Mouse (Mus musculus): ENCODE measurements around the gene Npc1l1.

Npc1l1 gene

DNA sequence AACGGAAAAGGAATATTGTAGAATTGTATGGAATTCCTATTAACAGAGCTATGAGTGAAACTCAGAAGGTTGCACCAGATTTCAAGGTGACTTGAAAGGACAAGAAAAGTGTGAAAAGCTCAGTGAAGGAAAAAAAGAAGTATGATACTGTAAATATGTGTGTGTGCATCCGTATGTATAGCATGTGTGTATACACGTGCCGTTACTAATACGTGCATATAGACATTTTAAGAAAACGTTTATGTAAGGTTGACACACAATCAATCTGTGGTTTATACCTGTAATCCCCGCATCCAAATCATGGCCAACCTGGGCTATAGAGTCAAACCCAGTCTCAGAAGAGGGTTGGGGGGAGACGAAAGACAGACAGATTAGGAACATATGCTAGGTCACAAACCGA, 29.4 kb downstream of the Npc1l1 start:
- DNase-seq = no peak

DNA sequence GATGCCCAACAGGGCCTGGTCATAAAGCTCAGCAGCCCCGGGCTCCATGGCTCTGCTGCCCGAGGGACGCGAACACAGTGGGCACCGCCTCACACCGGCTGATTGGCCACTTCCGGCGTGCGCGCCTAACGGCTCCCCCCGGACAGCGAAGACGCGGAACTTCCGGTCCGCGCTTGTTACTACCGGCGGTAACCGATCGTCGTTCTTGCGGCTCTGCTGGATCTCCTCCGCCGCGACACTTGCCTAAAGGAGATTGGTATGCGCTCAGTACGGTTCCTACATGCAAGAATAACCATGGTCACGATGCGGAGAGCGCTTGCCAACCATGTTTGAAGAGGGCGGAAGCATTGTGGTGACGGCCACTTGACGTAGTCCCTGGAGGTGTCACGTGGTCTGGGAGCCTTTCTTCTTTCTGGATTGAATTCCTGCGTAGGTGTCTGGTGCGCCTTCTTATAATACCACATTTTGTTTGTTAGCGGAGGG, 29.8 kb downstream of the Npc1l1 start, which contains the start of gene Nudcd3:
TSS of gene Nudcd3 (minus strand) at position 329 of the 483 bp plus-strand sequence.
- DNase-seq = peak; percentile 87 to 90

DNA sequence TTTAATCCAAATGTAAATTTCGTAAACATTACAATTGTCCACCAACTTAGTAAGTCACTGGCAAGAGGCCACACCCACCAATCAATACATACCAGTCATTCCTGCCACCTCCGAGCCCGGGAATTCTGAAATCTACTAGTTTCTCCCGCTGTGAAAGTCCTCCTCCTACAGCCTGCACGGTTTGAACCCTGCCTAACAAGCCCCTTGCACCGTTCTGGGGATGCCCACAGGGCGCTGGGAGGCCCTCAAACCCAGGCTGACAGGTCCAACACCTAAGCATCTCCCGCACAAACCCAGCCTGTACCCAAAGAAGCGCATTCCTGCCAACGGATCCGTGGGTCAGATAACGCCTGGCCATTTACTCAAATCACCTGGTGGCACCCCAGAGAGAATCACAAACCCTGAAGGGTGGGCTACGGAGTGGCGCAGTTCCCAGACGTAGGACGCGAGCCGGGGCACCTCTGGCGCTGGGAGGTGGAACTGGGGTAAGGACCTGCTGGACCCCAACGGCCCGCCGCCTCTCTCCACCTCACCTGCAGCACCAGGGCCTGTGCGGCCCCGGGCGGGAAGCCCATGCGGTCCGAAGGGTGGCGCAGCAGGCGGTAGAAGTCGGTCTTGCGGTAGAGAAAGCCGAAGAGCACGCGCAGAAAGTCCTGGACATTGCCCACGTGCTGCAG, 30.4 kb downstream of the Npc1l1 start, which contains the start of gene A730071L15Rik:
TSS of gene A730071L15Rik (plus strand) at position 620 of the 677 bp plus-strand sequence.
- peak; percentile 9 to 14 for DNase-seq

DNA sequence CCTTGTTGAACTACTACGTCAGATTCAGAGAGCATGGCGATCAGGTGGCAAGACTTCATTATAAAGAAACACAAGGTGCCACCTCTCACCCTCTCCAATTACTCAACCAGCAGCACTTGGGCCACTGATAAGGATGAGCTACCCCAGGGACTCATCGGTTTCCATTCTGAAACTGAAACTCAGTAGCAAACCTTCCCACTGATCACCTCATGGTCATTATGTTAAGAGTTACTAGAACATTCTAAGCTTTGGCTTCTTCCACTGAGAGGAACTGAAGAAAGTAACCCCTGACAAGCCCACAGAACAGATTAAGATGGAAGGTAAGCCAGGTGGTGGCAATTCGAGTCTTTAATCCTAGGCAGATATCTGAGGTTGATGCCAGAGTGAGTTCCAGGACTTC, 31.5 kb downstream of the Npc1l1 start:
- DNase-seq = no peak

DNA sequence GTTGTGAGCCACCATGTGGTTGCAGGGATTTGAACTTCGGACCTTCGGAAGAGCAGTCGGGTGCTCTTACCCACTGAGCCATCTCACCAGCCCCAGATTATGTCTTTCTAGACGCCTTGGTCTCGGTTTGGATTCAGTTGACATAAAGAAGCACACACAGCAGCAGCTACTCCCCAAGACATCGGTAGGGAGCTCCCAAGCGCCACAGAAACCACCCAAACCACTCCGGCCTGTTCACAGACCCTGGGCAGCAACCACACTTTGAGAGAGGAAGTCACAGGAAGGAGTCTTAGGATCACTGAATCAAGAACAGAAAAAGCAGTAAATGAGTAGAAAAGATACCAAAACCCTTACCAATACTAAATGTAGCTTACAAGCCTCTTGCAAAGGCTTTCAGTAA, 33.2 kb downstream of the Npc1l1 start:
- DNase-seq = no peak

DNA sequence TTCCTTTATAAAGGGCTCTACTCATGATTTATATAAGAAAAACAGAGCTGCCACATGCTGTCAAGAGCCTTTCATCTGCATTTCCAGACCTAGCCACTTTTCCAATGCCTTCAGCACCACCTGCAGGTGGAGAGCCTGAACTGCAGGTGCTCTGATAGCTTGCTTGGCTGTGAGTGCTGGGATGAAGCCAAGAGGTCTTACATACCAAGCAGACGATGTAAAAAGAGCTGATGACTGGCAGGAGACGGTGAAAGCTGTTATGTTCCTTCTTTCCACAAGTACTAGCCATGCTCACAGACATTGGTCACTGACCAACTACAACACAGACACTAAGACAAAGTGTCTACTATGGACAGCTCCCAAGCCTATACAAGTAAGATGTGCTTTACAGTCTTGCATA, 42.1 kb downstream of the Npc1l1 start:
- DNase-seq = peak; percentile 95 to 98

DNA sequence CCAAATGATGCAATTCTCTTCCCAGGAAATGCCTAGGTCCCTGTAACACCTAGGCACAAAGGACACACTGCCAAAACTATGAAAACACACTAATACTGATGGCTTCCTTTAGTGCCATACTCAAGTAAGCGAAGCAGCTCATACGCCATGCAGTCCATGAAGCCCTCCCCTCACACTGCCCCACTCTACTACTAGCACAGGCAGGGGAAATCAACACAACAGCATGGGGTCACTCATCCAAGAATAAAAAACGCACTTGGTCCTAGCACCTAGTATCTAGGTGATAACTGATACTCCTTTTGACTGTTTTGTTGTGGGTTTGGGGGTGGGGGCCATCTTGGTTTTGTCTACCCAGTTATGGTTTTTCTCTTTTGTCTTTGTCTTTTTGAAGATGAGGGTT, 42.5 kb downstream of the Npc1l1 start:
- DNase-seq = no peak

DNA sequence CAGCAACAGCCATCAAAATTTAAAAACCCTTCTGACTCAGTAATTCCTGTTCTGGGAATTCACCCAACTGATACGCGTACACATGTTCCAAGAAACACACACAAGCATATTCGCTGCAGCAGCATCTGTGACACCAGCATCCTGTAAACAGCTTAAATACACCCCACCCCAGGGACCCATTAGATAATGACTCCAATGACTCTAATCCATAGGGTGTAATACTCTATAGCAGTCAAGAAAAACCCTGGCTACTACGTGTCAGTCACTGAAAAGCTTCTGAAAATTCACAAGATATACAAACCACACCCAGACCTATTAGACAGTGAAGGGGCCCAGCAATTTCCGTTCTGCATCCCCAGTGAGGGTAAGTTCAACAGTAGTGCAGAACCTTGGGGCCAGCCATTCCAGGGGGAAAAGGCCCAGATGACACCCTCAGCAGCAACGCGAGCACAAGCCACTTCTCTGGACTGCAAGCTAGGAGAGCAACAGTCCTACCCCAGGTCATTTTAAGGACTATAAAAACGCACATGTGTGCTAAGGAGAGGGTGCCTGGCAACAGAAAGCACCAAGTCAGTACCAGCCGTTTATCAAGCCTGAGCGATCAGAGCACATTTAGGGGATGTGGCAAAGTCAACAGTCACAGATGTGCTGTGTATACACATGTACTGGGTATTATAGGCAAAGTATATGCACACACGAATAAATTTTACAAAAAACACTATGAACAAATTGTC, 45.6 kb downstream of the Npc1l1 start:
- DNase-seq = no peak

DNA sequence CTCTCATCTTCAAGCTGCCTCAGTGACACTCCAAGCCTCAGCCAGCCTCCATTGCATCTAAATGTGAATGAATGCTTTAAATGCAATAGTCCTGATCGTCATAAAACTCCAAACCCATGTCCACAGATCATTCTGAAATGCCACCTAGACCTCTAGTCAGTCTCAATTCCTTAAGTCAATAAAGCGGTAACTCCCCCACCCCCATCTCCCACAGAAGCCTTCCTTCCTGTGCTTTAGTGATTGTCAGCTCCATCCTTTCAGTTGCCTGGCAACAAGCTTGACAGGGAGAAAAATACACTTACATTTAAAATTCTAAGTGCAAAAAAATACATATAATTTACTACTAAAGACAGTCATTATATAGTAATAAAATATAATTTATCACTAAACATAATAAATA, 46.7 kb downstream of the Npc1l1 start:
- DNase-seq = no peak

DNA sequence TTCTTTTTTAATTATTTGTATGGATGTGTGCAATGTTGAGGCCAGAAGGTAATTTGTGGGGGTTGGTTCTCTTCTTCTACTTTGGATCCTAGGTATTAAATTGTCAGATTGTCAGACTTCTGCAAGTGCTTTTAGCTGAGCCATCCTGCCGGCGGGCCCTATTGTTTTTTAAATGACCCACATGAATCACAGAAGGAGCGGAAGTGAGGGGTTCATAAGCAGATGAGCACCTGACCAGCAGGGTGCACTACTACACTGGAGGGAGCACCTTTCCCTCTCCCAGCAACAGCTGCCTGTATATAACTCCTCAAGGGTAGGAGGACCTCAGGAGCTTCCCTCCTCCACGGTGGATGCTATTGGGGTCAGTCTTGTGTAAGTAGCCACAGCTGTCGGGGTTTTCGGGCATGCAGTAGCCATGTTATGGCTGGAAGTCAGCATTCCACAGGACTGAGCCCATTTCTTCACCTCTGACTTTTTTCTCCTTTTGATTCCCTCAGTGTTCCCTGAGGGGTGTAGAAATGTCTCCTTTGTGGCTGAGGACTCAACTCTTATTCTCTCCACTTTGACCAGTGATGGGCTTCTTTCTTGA, 49.0 kb downstream of the Npc1l1 start:
- DNase-seq = no peak

DNA sequence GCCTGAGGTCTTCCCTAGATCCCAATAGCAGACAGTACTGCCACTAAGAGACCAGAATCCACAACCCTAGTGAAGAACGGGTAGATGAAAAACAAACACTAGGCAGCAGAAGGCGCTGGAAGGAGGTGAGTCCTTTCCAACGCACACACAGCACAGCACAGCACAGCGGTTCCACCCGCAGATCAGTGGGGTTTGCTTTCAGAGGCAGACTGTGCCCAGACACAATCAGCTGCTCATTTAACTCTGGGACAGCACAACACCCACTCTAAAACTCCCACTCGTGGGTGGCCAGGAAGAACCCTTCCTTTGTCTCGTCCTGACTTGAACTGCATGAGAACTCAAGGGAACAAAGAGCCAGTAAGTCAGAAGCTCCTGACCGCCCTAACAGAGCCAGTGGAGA, 50.7 kb downstream of the Npc1l1 start:
- DNase-seq = no peak

DNA sequence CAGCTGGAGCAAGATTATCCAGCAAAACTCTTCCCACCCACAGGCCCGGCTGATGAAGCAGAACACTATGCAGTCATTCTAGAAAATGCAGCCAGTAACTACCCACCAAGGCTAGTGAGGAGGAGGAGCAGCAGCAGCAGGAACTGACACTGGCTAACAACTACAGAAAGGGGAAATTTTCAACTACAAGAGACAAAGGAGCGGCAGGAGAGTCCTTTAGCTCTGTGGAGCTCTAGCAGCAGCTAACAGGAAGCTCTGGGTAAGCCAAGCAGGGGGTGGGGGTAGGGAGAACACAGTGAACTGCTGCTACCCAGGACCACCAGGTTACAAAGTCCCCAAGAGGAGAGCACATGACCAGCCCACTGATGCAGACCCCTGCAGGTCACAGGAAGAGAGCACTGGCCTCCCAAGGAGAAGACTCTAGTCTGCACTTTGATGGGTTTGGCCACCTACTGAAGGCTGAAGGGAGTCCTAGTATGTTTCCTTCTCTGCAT, 51.2 kb downstream of the Npc1l1 start:
- DNase-seq = no peak

DNA sequence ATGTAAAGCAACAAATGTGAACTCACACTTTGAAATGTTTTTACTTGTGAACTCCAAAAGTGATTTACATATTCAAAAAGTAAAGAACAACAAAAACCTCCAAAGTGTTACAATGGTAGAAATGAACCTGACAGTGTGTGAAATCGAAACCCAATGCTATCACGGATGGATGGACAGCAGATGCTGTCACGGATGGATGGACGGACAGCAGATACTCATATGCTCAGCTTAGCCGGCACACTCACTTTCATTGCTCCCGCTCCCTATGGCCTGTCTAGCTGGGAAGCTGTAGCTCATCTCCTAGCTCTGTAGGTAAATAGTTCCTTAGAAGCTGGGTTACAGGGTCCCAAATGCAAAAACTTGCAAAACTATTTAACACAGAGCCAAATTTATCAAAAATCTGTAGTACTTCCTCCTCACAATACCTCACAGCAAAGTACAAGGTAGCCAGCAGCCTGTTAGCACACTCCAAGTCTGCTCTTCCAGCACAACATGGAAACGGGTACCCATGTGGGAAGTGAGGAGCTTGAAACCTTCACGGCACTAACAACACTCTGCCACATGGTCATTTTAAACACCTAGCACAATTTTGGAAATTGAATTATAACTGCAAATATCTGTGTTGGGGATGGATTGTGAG, 52.0 kb downstream of the Npc1l1 start:
- no peak for DNase-seq

DNA sequence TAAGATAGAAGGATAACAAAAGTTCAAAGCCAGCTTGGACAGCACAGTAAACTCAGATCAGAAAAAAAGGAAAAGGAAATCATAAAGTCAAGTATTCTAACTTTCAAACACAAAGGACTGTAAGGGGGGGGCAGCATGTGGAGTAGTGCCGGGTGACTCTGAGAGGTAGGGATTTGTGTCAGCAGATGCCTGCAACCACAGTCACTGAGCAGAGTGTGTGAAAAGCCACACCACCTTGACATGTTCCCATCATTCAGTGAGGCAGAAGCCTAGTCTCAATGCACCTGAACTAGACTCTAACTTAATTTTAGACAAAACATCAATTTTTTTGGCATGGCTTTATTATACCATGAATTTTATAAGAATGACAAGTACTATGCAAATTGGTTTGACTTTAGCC, 54.4 kb downstream of the Npc1l1 start:
- DNase-seq = no peak

DNA sequence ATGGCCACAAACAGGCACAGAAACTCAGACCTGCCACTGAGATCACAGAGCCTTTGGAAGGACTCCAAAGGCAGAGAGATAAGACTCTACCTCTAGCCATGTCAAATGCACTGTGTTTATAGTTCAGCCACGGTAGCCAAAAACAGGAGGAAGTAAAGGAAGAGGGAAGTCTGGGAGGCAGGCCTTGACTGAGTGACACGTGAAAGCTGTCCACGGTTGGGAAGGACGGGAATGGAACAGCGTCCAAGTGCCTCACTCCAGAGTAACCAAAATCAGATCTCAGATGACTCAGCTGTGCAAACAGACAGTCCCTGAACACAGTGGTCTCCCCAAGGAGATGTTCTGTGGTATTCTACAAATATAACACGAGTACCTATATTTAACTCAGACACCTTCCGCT, 55.2 kb downstream of the Npc1l1 start:
- DNase-seq = no peak

DNA sequence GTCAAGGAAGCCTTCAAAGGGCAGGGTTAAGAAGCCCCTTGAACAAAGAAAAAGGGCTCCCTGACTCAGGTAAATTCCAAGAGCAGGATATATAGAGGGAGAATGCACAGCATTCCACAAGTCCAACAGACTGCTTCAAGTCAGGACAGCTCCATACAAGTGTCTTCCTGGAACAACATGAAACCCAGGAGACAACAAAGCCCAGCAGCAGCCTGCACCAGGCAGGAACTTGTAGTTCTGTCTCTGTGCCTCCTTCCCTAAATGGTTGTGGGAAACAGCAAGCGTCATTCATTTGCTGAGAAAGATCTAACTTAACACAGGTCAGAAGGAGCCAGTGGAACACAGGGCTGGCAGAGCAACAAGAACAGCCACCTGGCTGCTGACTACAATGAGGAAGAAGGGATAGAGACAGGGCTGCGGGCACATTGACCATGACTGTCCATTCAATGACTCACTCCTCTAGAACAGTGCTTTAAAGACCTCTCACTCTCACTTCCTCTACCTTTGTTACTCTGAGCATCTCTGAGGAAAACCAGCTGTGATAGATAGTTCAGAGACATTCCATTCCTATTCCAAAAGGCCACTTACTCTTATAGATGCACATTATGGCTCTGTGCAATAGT, 60.8 kb downstream of the Npc1l1 start:
- peak in 1 of 2 experiments; percentile 21 for DNase-seq

DNA sequence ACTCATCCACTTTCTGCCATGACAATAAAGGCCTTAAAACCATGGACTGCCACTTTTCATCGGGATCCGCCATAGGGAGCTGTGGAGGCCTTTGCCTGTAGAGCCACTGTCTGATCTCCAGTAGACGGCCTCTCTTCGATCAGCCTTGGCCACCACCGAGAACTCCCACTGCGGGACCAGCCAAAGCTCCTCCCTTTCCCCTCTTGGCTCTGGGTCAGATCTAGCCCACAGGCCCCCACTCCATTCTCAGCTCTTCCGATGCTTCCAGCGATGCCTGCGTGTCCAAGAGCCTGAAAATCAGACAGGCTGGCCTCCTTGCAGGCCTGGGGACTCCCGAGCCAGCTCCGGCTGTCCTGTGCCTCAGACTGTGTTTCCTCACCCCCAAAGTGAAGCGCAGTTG, 63.6 kb downstream of the Npc1l1 start:
- DNase-seq = no peak

DNA sequence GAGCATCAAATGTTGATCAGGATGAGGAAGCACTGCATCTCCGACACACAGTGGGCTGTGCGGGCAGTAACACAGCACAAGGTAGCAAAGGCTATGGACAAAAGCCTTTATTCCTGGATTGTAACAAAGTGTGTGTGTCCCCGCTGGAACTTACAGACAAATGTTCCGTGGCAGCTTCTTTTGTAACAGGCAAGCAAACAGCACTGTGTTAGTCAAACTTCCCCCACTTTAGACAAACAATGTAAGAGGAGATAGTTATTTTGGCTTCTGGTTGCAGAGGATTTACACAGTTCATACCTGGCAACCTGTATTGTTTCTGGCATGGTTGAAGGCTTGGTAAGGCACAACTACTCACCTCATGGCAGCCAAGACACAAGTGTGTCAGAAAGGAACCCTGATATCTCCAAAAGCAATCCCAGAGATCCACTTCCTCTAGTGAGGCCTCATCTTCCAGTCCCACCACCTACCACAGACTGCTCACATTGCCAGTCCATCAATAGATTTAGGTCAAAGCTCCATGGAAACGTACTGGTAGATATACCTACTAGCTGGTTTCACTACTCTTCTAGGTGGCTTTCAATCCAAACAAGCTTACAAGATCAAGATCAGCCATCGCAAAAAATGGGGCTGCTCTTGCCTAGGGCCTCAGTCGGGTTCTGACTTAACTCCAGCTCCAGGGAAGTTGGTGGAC, 64.4 kb downstream of the Npc1l1 start:
- DNase-seq = no peak

DNA sequence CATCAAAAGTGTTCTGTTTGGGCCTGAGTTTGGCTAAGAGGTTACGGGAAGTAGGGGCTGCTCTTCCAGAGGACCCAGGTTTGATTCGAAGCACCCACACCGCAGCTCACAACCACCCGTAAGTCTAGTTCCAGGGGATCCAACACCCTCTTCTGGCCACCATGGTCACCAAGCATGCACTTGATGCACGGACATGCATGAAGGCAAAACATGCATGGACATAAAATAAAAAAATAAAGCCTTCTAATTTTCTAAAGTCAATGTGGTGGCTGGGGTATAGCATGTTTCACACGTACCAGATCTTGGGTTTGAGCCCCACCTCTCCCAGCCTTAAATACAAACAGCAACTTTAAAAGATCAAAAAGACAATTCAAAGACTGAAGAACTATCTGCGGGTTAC, 65.2 kb downstream of the Npc1l1 start:
- no peak for DNase-seq

DNA sequence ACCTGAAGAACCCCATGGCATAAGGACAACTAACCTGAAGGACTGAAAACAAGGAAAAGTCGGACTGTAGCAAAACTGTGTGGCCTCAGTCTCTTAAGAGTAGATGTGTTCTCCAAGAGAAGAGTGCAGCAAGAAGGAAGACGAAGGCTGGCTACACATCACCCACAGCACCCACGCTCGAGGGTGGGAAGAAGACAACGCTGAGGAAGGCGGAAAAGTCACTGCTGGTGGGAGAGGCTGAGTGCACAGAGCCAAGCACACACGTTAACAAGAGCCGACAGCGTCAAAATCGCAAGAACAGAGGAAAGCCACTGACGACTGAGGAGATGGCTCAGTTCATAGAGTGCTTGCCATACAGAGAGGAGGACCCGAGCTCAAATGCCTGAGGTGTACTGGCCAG, 66.2 kb downstream of the Npc1l1 start:
- no peak for DNase-seq

DNA sequence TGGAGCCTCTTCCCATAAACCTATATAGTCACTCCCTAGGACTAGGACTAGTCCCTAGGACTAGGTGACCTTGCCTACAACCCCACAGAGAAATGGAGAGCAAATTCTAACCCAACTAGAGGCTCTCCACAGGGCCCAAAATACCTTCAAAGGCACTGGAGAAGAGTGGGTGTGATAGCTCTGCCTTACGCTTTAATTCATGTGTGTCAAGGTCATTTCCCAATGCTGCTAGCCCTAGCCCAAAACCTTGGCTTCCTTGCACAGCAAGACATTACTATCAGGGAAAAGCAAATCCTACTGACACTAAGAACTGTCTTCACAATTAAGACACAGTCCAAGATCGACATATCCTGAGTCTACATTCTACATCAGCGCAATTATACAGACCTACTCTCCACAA, 66.9 kb downstream of the Npc1l1 start:
- no peak for DNase-seq

DNA sequence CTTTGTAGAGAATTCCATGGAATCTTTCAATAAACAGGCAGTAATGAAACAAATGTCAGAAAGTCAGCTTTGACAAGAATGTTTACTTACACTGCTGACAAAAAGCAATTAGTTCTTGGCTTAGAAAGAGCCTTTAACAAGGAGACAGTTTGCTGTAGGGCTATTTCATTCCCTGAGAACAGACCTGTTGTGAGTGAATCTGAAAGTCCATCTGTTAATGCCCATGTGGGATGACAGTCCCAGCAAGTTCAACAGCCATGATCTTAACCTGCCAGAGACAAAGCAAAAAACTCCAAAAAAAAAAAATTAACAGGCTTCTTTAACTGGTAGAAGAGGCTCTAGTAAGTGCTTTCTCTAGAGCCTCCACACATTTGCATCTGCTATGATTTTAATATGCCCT, 68.4 kb downstream of the Npc1l1 start:
- DNase-seq = no peak

Measured in cerebellum, postnatal 36 days (tissue).